ENCODE assay signal across 19 mouse cellular contexts in genomic region chr9:54770140-54770780, GRCm38 (mm10). TPM values are rescaled to one million over a fixed set of nuclear protein-coding genes. Genes with fewer than 3 reads are reported as not detected.
DNase-seq lines count a peak whose midpoint lies in the region; ATAC-seq and TF ChIP-seq lines count a peak whose summit lies in the region.
"Had no signal": no experiment of that assay in that cellular context is flagged by ENCODE, and none has a peak within 500 bp of the region (broad histone marks: within the 10 kb centered on the region; RNA-seq: fewer than 3 reads in every experiment).

No protein-coding gene starts in this region.

- H3K9me3 ChIP-seq in hindbrain, embryonic 12.5 days (replicated peaks) = no peaks in the 10 kb centered on the region
- H3K9me3 ChIP-seq in hindbrain, embryonic 11.5 days (ENCODE audit: control insufficient read depth, low read length) = no peaks in the 10 kb centered on the region
- H3K9me3 ChIP-seq in midbrain, embryonic 11.5 days (ENCODE audit: control insufficient read depth, low read length) = no peaks in the 10 kb centered on the region
- no peaks in the 10 kb centered on the region for H3K9me3 ChIP-seq in midbrain, postnatal 0 days (ENCODE audit: low read length)
- H3K9me3 ChIP-seq in embryonic facial prominence, embryonic 13.5 days = no peaks in the 10 kb centered on the region
- no peaks in the 10 kb centered on the region for H3K9me3 ChIP-seq in neural tube, embryonic 12.5 days
- H3K9me3 ChIP-seq: forebrain, embryonic 15.5 days; intestine, embryonic 15.5 days; liver, embryonic 13.5 days had no signal

- peaks cover 28% of the 10 kb centered on the region for H3K4me1 ChIP-seq in hindbrain, embryonic 12.5 days
- peaks cover 4% of the 10 kb centered on the region; the same call in 1 of the 2 replicates for H3K4me1 ChIP-seq in hindbrain, embryonic 11.5 days (replicated peaks; ENCODE audit: control insufficient read depth, insufficient read depth, low read length)
- peaks cover 7% of the 10 kb centered on the region for H3K4me1 ChIP-seq in midbrain, embryonic 11.5 days (ENCODE audit: control insufficient read depth, insufficient read depth, low read length)
- H3K4me1 ChIP-seq in midbrain, postnatal 0 days (ENCODE audit: insufficient read depth, low read length) = no peaks in the 10 kb centered on the region
- H3K4me1 ChIP-seq in embryonic facial prominence, embryonic 13.5 days = peaks cover 46% of the 10 kb centered on the region
- peaks cover 47% of the 10 kb centered on the region for H3K4me1 ChIP-seq in neural tube, embryonic 12.5 days
- H3K4me1 ChIP-seq: liver, embryonic 13.5 days had no signal

- peaks cover 19% of the 10 kb centered on the region for H3K27me3 ChIP-seq in hindbrain, embryonic 12.5 days
- peaks cover 7% of the 10 kb centered on the region for H3K27me3 ChIP-seq in hindbrain, embryonic 11.5 days (ENCODE audit: control insufficient read depth, insufficient read depth, low read length)
- peaks cover 10% of the 10 kb centered on the region for H3K27me3 ChIP-seq in midbrain, embryonic 11.5 days (ENCODE audit: control insufficient read depth, insufficient read depth, low read length)
- peaks cover 11% of the 10 kb centered on the region; the same call in 1 of the 2 replicates for H3K27me3 ChIP-seq in midbrain, postnatal 0 days (ENCODE audit: insufficient read depth, low read length)
- H3K27me3 ChIP-seq in embryonic facial prominence, embryonic 13.5 days = peaks cover 6% of the 10 kb centered on the region; the same call in 1 of the 2 replicates
- peaks cover 8% of the 10 kb centered on the region for H3K27me3 ChIP-seq in neural tube, embryonic 12.5 days (replicated peaks)

- WGBS in hindbrain, embryonic 12.5 days = 61% methylated on average over 11 of the region's 11 CpGs
- WGBS in hindbrain, embryonic 11.5 days = 62% methylated on average over 11 of the region's 11 CpGs
- 68% methylated on average over 11 of the region's 11 CpGs for WGBS in midbrain, embryonic 11.5 days
- 52% methylated on average over 11 of the region's 11 CpGs for WGBS in midbrain, postnatal 0 days
- 34% methylated on average over 11 of the region's 11 CpGs for WGBS in embryonic facial prominence, embryonic 13.5 days
- WGBS in neural tube, embryonic 12.5 days = 26% methylated on average over 11 of the region's 11 CpGs

- no peaks in the 10 kb centered on the region for H3K36me3 ChIP-seq in hindbrain, embryonic 12.5 days
- no peaks in the 10 kb centered on the region for H3K36me3 ChIP-seq in hindbrain, embryonic 11.5 days (ENCODE audit: control insufficient read depth, insufficient read depth, low read length)
- no peaks in the 10 kb centered on the region for H3K36me3 ChIP-seq in midbrain, embryonic 11.5 days (ENCODE audit: control insufficient read depth, insufficient read depth, low read length)
- no peaks in the 10 kb centered on the region for H3K36me3 ChIP-seq in midbrain, postnatal 0 days (ENCODE audit: insufficient read depth, low read length)
- H3K36me3 ChIP-seq in embryonic facial prominence, embryonic 13.5 days = peaks cover 27% of the 10 kb centered on the region
- no peaks in the 10 kb centered on the region for H3K36me3 ChIP-seq in neural tube, embryonic 12.5 days
- H3K36me3 ChIP-seq: forebrain, embryonic 15.5 days; intestine, embryonic 15.5 days; liver, embryonic 13.5 days had no signal

- H3K27ac ChIP-seq in hindbrain, embryonic 12.5 days = peak overlapping the region; percentile 60; the same call in 1 of the 2 replicates
- H3K27ac ChIP-seq in hindbrain, embryonic 11.5 days (ENCODE audit: low read depth, low read length) = no peak overlapping the region
- H3K27ac ChIP-seq in midbrain, embryonic 11.5 days (ENCODE audit: low read depth, low read length) = no peak overlapping the region
- H3K27ac ChIP-seq in midbrain, postnatal 0 days (ENCODE audit: low read depth, low read length) = no peak overlapping the region
- peak overlapping the region; percentile 23; the same call in 1 of the 2 replicates for H3K27ac ChIP-seq in embryonic facial prominence, embryonic 13.5 days
- H3K27ac ChIP-seq in neural tube, embryonic 12.5 days = 0 out of 2 replicates have a peak overlapping the region, but pooled peaks have one; percentile 15
- H3K27ac ChIP-seq: forebrain, embryonic 15.5 days; intestine, embryonic 15.5 days; liver, embryonic 13.5 days had no signal

- no peak for DNase-seq in hindbrain, embryonic 11.5 days (ENCODE audit: low spot score)
- DNase-seq in midbrain, embryonic 11.5 days (ENCODE audit: low spot score, missing footprints) = no peak
- DNase-seq in midbrain, postnatal 0 days (ENCODE audit: low spot score) = no peak
- no peak for DNase-seq in spleen, postnatal 10 days (ENCODE audit: low spot score in 2 of 2)
- DNase-seq in adrenal gland, adult 2 months = no peak
- DNase-seq: adrenal gland, postnatal 25 days; B cell, adult 2 months; cerebellum, adult 2 months; heart, adult 11 months; heart, postnatal 4 days; liver, embryonic 13.5 days; thymus, postnatal 25 days had no signal

- ATAC-seq in hindbrain, embryonic 12.5 days (ENCODE audit: low FRiP score) = no peak
- ATAC-seq in hindbrain, embryonic 11.5 days (ENCODE audit: low FRiP score) = no peak
- no peak for ATAC-seq in midbrain, embryonic 11.5 days (ENCODE audit: low FRiP score)
- ATAC-seq in midbrain, postnatal 0 days (ENCODE audit: low FRiP score) = no peak
- ATAC-seq in embryonic facial prominence, embryonic 13.5 days (ENCODE audit: insufficient number of reproducible peaks, insufficient read depth, low FRiP score, low TSS enrichment, low read depth) = no peak
- ATAC-seq in neural tube, embryonic 12.5 days (ENCODE audit: low FRiP score, low read depth) = no peak
- ATAC-seq: forebrain, embryonic 15.5 days; intestine, embryonic 15.5 days had no signal

- no peak overlapping the region; the same call in 1 of the 2 replicates for H3K9ac ChIP-seq in hindbrain, embryonic 12.5 days
- H3K9ac ChIP-seq in hindbrain, embryonic 11.5 days (ENCODE audit: low read depth, low read length) = no peak overlapping the region
- no peak overlapping the region; the same call in 1 of the 2 replicates for H3K9ac ChIP-seq in midbrain, embryonic 11.5 days (ENCODE audit: low read length)
- no peak overlapping the region for H3K9ac ChIP-seq in midbrain, postnatal 0 days (replicated peaks; ENCODE audit: low read length, poor library complexity, severe bottlenecking)
- peak overlapping the region; percentile 46; the same call in 1 of the 2 replicates for H3K9ac ChIP-seq in embryonic facial prominence, embryonic 13.5 days
- 0 out of 2 replicates have a peak overlapping the region, but pooled peaks have one; percentile 13 for H3K9ac ChIP-seq in neural tube, embryonic 12.5 days
- H3K9ac ChIP-seq: forebrain, embryonic 15.5 days; intestine, embryonic 15.5 days; liver, embryonic 13.5 days had no signal

- no peak for TF ChIP-seq CTCF in midbrain, postnatal 0 days (IDR thresholded peaks at IDR 0.05)

- 0 out of 2 replicates have a peak overlapping the region, but pooled peaks have one; percentile 15 for H3K4me2 ChIP-seq in hindbrain, embryonic 12.5 days (replicated peaks)
- no peak overlapping the region for H3K4me2 ChIP-seq in hindbrain, embryonic 11.5 days (replicated peaks; ENCODE audit: low read depth, low read length)
- H3K4me2 ChIP-seq in midbrain, embryonic 11.5 days = peak overlapping the region; percentile 1; the same call in 1 of the 2 replicates
- H3K4me2 ChIP-seq in midbrain, postnatal 0 days (ENCODE audit: low read depth, low read length, poor library complexity, severe bottlenecking) = no peak overlapping the region
- peak overlapping the region; percentile 27; the same call in 1 of the 2 replicates for H3K4me2 ChIP-seq in embryonic facial prominence, embryonic 13.5 days
- peak overlapping the region; percentile 40 for H3K4me2 ChIP-seq in neural tube, embryonic 12.5 days (replicated peaks)
- H3K4me2 ChIP-seq: forebrain, embryonic 15.5 days; intestine, embryonic 15.5 days; liver, embryonic 13.5 days had no signal

- no peak overlapping the region for H3K4me3 ChIP-seq in hindbrain, embryonic 12.5 days
- no peak overlapping the region for H3K4me3 ChIP-seq in hindbrain, embryonic 11.5 days (ENCODE audit: low read depth, low read length)
- H3K4me3 ChIP-seq in midbrain, embryonic 11.5 days (ENCODE audit: low read depth, low read length) = no peak overlapping the region
- H3K4me3 ChIP-seq in midbrain, postnatal 0 days (ENCODE audit: low read depth, low read length) = no peak overlapping the region
- H3K4me3 ChIP-seq in embryonic facial prominence, embryonic 13.5 days = no peak overlapping the region
- no peak overlapping the region for H3K4me3 ChIP-seq in neural tube, embryonic 12.5 days
- H3K4me3 ChIP-seq: erythroblast, embryonic 14.5 days; forebrain, embryonic 15.5 days; intestine, embryonic 15.5 days; liver, embryonic 13.5 days had no signal

RNA-seq across cellular contexts. Expression of gene Crabp1, which starts 5.7 kb away (rescaled TPM):
- polyA plus RNA-seq in hindbrain, embryonic 12.5 days (2016; fragmentation: Nextera tagmentation; extraction: Ambion mirVana) = 655 and 681 TPM in 2 replicates
- 1,117 and 1,232 TPM in 2 replicates for polyA plus RNA-seq in hindbrain, embryonic 11.5 days (2014; fragmentation: Nextera tagmentation; extraction: Ambion mirVana)
- polyA plus RNA-seq in midbrain, embryonic 11.5 days (2014; fragmentation: Nextera tagmentation; extraction: Ambion mirVana) = 1,135 and 1,165 TPM in 2 replicates
- 18.4 and 20.4 TPM in 2 replicates for total RNA-seq in midbrain, postnatal 0 days (2014; rRNA removed)
- polyA plus RNA-seq in midbrain, postnatal 0 days (2015; fragmentation: Nextera tagmentation; extraction: Ambion mirVana) = 26.3 and 33.1 TPM in 2 replicates
- polyA plus RNA-seq in embryonic facial prominence, embryonic 13.5 days (2015; fragmentation: Nextera tagmentation; extraction: Ambion mirVana) = 743 and 842 TPM in 2 replicates
- 644 and 768 TPM in 2 replicates for polyA plus RNA-seq in neural tube, embryonic 12.5 days (2016; fragmentation: Nextera tagmentation; extraction: Ambion mirVana)
- 10 to 100 TPM in 1 of 2 experiments, 1 to 10 TPM in 1; 9.1 to 13.6 TPM for total RNA-seq in adrenal gland, adult 2 months (2021)
- 19.9 and 30.1 TPM in 2 replicates for polyA plus RNA-seq in adrenal gland, adult 2 months (2012; rRNA removed)
- total RNA-seq: megakaryocyte progenitor cell, adult 5-6 weeks had no signal
- polyA plus RNA-seq: erythroblast, embryonic 14.5 days had no signal

RNA-seq across cellular contexts. Expression of gene Wdr61, which starts 35.9 kb away (rescaled TPM):
- 117 and 128 TPM in 2 replicates for polyA plus RNA-seq in hindbrain, embryonic 12.5 days (2016; fragmentation: Nextera tagmentation; extraction: Ambion mirVana)
- 155 and 176 TPM in 2 replicates for polyA plus RNA-seq in hindbrain, embryonic 11.5 days (2014; fragmentation: Nextera tagmentation; extraction: Ambion mirVana)
- polyA plus RNA-seq in midbrain, embryonic 11.5 days (2014; fragmentation: Nextera tagmentation; extraction: Ambion mirVana) = 179 and 181 TPM in 2 replicates
- 43.7 and 47.3 TPM in 2 replicates for total RNA-seq in midbrain, postnatal 0 days (2014; rRNA removed)
- polyA plus RNA-seq in midbrain, postnatal 0 days (2015; fragmentation: Nextera tagmentation; extraction: Ambion mirVana) = 83.9 and 86.3 TPM in 2 replicates
- polyA plus RNA-seq in embryonic facial prominence, embryonic 13.5 days (2015; fragmentation: Nextera tagmentation; extraction: Ambion mirVana) = 156 and 167 TPM in 2 replicates
- polyA plus RNA-seq in neural tube, embryonic 12.5 days (2016; fragmentation: Nextera tagmentation; extraction: Ambion mirVana) = 114 TPM in 2 replicates
- 10 to 100 TPM; 57.4 to 62.8 TPM for total RNA-seq in adrenal gland, adult 2 months (2021)
- 10.4 and 10.5 TPM in 2 replicates for polyA plus RNA-seq in adrenal gland, adult 2 months (2012; rRNA removed)

Comparison
In these comparisons a context has a peak if more than half of its experiments do, and no peak if none do; other contexts are left out.
1. H3K27ac ChIP-seq: peak in hindbrain, embryonic 12.5 days (single experiment), embryonic facial prominence, embryonic 13.5 days (single experiment) and neural tube, embryonic 12.5 days (single experiment); none in hindbrain, embryonic 11.5 days (single experiment), midbrain, embryonic 11.5 days (single experiment) and midbrain, postnatal 0 days (single experiment).
2. H3K4me2 ChIP-seq: peak in hindbrain, embryonic 12.5 days (single experiment), midbrain, embryonic 11.5 days (single experiment), embryonic facial prominence, embryonic 13.5 days (single experiment) and neural tube, embryonic 12.5 days (single experiment); none in hindbrain, embryonic 11.5 days (single experiment) and midbrain, postnatal 0 days (single experiment).
3. RNA of gene Crabp1, which starts 5.7 kb away (polyA plus RNA-seq): 1,117 to 1,232 TPM in hindbrain, embryonic 11.5 days, 1,135 to 1,165 TPM in midbrain, embryonic 11.5 days, 743 to 842 TPM in embryonic facial prominence, embryonic 13.5 days, 655 to 681 TPM in hindbrain, embryonic 12.5 days and 644 to 768 TPM in neural tube, embryonic 12.5 days; 26.3 to 33.1 TPM in midbrain, postnatal 0 days and 19.9 to 30.1 TPM in adrenal gland, adult 2 months; every median in the first group is over 10 times any median in the second.
4. H3K9ac ChIP-seq: peak in embryonic facial prominence, embryonic 13.5 days (single experiment) and neural tube, embryonic 12.5 days (single experiment); none in hindbrain, embryonic 12.5 days (single experiment), hindbrain, embryonic 11.5 days (single experiment), midbrain, embryonic 11.5 days (single experiment) and midbrain, postnatal 0 days (single experiment).